Mouse (Mus musculus): ENCODE measurements at regions not wholly inside any gene's neighbourhood (a gene's known extent, or its start where the extent isn't known, plus 50 kb on each side); places are given as distances from the start of the nearest gene placed in this dataset.

- 95% methylated on average over 11 of the region's 11 CpGs for WGBS
- Histone ChIP-seq H3K27ac (ENCODE audit: insufficient read depth, low read depth, low read length) (no peak overlapping the region), H3K4me3 (ENCODE audit: insufficient read depth, low read depth, low read length) (no peak overlapping the region), H3K4me1 (ENCODE audit: control insufficient read depth, insufficient read depth, low read length) (no peaks in the 10 kb centered on the region)
- TF ChIP-seq CTCF (IDR thresholded peaks at IDR 0.05; ENCODE audit: insufficient read depth, low read depth, low read length) (no peak), POLR2A (IDR thresholded peaks at IDR 0.05; ENCODE audit: insufficient read depth, low read depth, low read length) (no peak)
These were observed 115.2 kb upstream of the Plekha5 start for GRCm38 (mm10) chr6:140308641-140309040.

DNA sequence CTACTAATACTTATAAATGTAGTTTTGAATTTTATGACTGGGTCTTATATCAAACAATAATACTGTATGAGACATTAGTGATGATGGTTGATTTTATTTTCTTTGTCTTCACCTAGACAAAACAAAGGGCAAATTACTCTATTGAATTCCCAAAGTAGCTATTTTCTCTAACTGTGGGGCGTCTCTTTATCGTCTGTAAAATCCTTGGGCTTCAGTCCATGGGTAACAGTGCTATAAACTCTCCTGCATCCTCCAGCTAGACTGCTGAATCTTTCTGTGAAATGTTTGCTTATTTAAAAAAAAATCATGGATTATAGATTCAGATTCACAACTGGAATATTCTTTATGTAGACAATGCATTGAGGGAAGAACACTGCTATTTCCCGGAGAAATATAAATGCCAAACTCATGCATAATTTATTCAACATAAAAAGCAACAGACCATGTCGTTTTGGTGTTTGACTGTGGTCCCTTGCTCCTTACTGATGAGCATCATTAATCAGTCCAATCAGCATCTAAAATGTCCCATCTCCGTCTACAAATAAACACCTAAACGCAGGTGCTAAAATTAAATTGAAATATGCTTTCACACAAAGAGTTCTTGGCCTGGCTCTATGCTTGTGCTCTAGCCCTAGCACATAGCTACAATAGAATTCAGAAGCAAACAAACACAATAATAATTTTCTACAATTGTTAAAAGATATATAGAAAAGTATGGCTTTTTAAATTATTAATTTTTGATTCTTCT, 116.9 kb upstream of the Plekha5 start:
- TF ChIP-seq CTCF (IDR thresholded peaks at IDR 0.05; ENCODE audit: insufficient read depth, low read depth, low read length) (no peak), POLR2A (IDR thresholded peaks at IDR 0.05; ENCODE audit: insufficient read depth, low read depth, low read length) (no peak)
- Histone ChIP-seq H3K4me3 (ENCODE audit: insufficient read depth, low read depth, low read length) (no peak overlapping the region), H3K27ac (ENCODE audit: insufficient read depth, low read depth, low read length) (no peak overlapping the region), H3K4me1 (ENCODE audit: control insufficient read depth, insufficient read depth, low read length) (no peaks in the 10 kb centered on the region)
- WGBS: 66% methylated on average over 6 of the region's 6 CpGs

- Histone ChIP-seq H3K4me3 (ENCODE audit: insufficient read depth, low read depth, low read length) (no peak overlapping the region), H3K27ac (ENCODE audit: insufficient read depth, low read depth, low read length) (no peak overlapping the region), H3K4me1 (ENCODE audit: control insufficient read depth, insufficient read depth, low read length) (no peaks in the 10 kb centered on the region)
- WGBS: 92% methylated on average over 5 of the region's 5 CpGs
- no peak for TF ChIP-seq CTCF (IDR thresholded peaks at IDR 0.05; ENCODE audit: insufficient read depth, low read depth, low read length)
- no peak for TF ChIP-seq POLR2A (IDR thresholded peaks at IDR 0.05; ENCODE audit: insufficient read depth, low read depth, low read length)
These were observed 119.7 kb upstream of the Plekha5 start for GRCm38 (mm10) chr6:140304105-140304504.

GRCm38 (mm10) chr6:140300470-140301145, 123.2 kb upstream of the Plekha5 start:
- 58% methylated on average over 7 of the region's 7 CpGs for WGBS
- no peaks in the 10 kb centered on the region; the same call in 1 of the 2 replicates for H3K4me1 ChIP-seq (ENCODE audit: control insufficient read depth, insufficient read depth, low read length)
- H3K27ac ChIP-seq (ENCODE audit: insufficient read depth, low read depth, low read length): no peak overlapping the region
- TF ChIP-seq POLR2A (IDR thresholded peaks at IDR 0.05; ENCODE audit: insufficient read depth, low read depth, low read length): no peak
- TF ChIP-seq CTCF (IDR thresholded peaks at IDR 0.05; ENCODE audit: insufficient read depth, low read depth, low read length): no peak
- no peak overlapping the region for H3K4me3 ChIP-seq (ENCODE audit: insufficient read depth, low read depth, low read length)

DNA sequence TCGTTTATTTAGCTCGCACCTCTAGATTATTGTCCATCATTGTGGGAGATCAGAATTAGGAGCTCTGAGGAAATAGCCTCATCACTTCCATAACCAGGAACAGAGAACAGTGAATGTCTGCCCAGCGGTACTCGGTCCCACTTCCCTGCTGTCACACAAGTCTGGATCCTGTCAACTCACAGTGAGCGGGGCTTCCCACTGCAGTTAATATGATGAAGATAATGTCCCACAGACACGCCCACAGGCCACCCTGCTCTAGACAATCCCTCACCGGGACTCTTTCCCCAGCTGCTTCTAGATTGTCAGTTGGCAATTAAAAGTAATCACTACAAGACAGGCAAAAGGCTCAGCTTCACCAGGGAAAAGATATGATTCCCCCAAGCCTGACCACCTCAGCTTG, 124.2 kb upstream of the Plekha5 start:
- no peak overlapping the region for H3K4me3 ChIP-seq (ENCODE audit: insufficient read depth, low read depth, low read length)
- no peaks in the 10 kb centered on the region; the same call in 1 of the 2 replicates for H3K4me1 ChIP-seq (ENCODE audit: control insufficient read depth, insufficient read depth, low read length)
- TF ChIP-seq POLR2A (IDR thresholded peaks at IDR 0.05; ENCODE audit: insufficient read depth, low read depth, low read length) (no peak), CTCF (IDR thresholded peaks at IDR 0.05; ENCODE audit: insufficient read depth, low read depth, low read length) (no peak)
- 86% methylated on average over 7 of the region's 7 CpGs for WGBS
- no peak overlapping the region for H3K27ac ChIP-seq (ENCODE audit: insufficient read depth, low read depth, low read length)

- 34% methylated on average over 14 of the region's 14 CpGs for WGBS
- H3K4me1 ChIP-seq (ENCODE audit: control insufficient read depth, insufficient read depth, low read length): no peaks in the 10 kb centered on the region; the same call in 1 of the 2 replicates
- TF ChIP-seq CTCF (IDR thresholded peaks at IDR 0.05; ENCODE audit: insufficient read depth, low read depth, low read length) (no peak), POLR2A (IDR thresholded peaks at IDR 0.05; ENCODE audit: insufficient read depth, low read depth, low read length) (no peak)
- no peak overlapping the region for H3K27ac ChIP-seq (ENCODE audit: insufficient read depth, low read depth, low read length)
- no peak overlapping the region for H3K4me3 ChIP-seq (ENCODE audit: insufficient read depth, low read depth, low read length)
These were observed 125.8 kb upstream of the Plekha5 start for GRCm38 (mm10) chr6:140297969-140298554.

GRCm38 (mm10) chr6:140297561-140297960, 126.3 kb upstream of the Plekha5 start:
- H3K4me1 ChIP-seq (ENCODE audit: control insufficient read depth, insufficient read depth, low read length): no peaks in the 10 kb centered on the region; the same call in 1 of the 2 replicates
- TF ChIP-seq CTCF (IDR thresholded peaks at IDR 0.05; ENCODE audit: insufficient read depth, low read depth, low read length) (no peak), POLR2A (IDR thresholded peaks at IDR 0.05; ENCODE audit: insufficient read depth, low read depth, low read length) (no peak)

DNA sequence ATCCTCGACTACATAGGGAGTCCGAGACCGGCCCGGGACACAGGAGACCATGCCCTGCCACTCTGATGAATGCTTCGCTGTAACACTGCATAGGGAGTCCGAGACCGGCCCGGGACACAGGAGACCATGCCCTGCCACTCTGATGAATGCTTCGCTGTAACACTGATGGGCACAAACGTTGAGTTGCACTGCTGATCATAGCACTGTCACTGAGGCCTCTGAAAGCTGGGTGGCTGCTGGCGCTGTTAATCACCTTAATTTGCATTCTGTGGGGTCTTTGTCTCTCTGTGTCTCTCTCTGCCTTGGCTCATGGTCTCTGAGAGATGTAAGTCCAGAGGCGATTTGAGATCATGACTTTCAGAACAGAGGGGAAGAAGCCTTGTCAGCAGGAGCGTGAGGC, 133.7 kb upstream of the Plekha5 start:
- 76% methylated on average over 13 of the region's 13 CpGs for WGBS
- Histone ChIP-seq H3K4me3 (ENCODE audit: insufficient read depth, low read depth, low read length) (no peak overlapping the region), H3K4me1 (ENCODE audit: control insufficient read depth, insufficient read depth, low read length) (no peaks in the 10 kb centered on the region), H3K27ac (ENCODE audit: insufficient read depth, low read depth, low read length) (no peak overlapping the region)
- TF ChIP-seq CTCF (IDR thresholded peaks at IDR 0.05; ENCODE audit: insufficient read depth, low read depth, low read length): no peak

More at GRCm38 (mm10) chr6:140297561-140297960, 126.3 kb upstream of the Plekha5 start:
- no peak overlapping the region for H3K4me3 ChIP-seq (ENCODE audit: insufficient read depth, low read depth, low read length)
- no peak overlapping the region for H3K27ac ChIP-seq (ENCODE audit: insufficient read depth, low read depth, low read length)
- WGBS: 47% methylated on average over 6 of the region's 6 CpGs

- Histone ChIP-seq H3K4me1 (ENCODE audit: control insufficient read depth, insufficient read depth, low read length) (no peaks in the 10 kb centered on the region), H3K4me3 (ENCODE audit: insufficient read depth, low read depth, low read length) (no peak overlapping the region), H3K27ac (ENCODE audit: insufficient read depth, low read depth, low read length) (no peak overlapping the region)
- WGBS: 68% methylated on average over 8 of the region's 8 CpGs
- TF ChIP-seq CTCF (IDR thresholded peaks at IDR 0.05; ENCODE audit: insufficient read depth, low read depth, low read length) (no peak), POLR2A (IDR thresholded peaks at IDR 0.05; ENCODE audit: insufficient read depth, low read depth, low read length) (no peak)
These were observed 135.1 kb upstream of the Plekha5 start for GRCm38 (mm10) chr6:140288799-140289198.
